ENCODE assay signal across 22 mouse cellular contexts in genomic region chr1:182957826-182958544, GRCm38 (mm10). TPM values are rescaled to one million over a fixed set of nuclear protein-coding genes. Genes with fewer than 3 reads are reported as not detected.
DNase-seq lines count a peak whose midpoint lies in the region; ATAC-seq and TF ChIP-seq lines count a peak whose summit lies in the region.
"Had no signal": no experiment of that assay in that cellular context is flagged by ENCODE, and none has a peak within 500 bp of the region (broad histone marks: within the 10 kb centered on the region; RNA-seq: fewer than 3 reads in every experiment).

No protein-coding gene starts in this region.

- H3K4me3 ChIP-seq in kidney, embryonic 15.5 days (replicated peaks), result no peak overlapping the region
- no peak overlapping the region for H3K4me3 ChIP-seq in lung, adult 2 months (replicated peaks; ENCODE audit: extremely low read depth, low read depth, low read length)
- no peak overlapping the region for H3K4me3 ChIP-seq in lung, postnatal 0 days (ENCODE audit: low read depth, low read length)
- no peak overlapping the region for H3K4me3 ChIP-seq in intestine, postnatal 0 days (ENCODE audit: low read depth, low read length)
- H3K4me3 ChIP-seq: lung, embryonic 15.5 days; midbrain, embryonic 13.5 days; neural tube, embryonic 12.5 days had no signal

- no peaks in the 10 kb centered on the region for H3K36me3 ChIP-seq in kidney, embryonic 15.5 days
- no peaks in the 10 kb centered on the region for H3K36me3 ChIP-seq in lung, postnatal 0 days (ENCODE audit: insufficient read depth, low read length)
- H3K36me3 ChIP-seq in intestine, postnatal 0 days (ENCODE audit: control insufficient read depth, insufficient read depth), result no peaks in the 10 kb centered on the region
- H3K36me3 ChIP-seq: embryonic facial prominence, embryonic 10.5 days; forebrain, embryonic 10.5 days; lung, embryonic 15.5 days; midbrain, embryonic 13.5 days; neural tube, embryonic 12.5 days had no signal

- DNase-seq in kidney, postnatal 10 days, result no peak
- DNase-seq in lung, adult 2 months, result peak; percentile 15
- no peak for DNase-seq in lung, postnatal 0 days (ENCODE audit: low spot score)
- DNase-seq in gonadal fat pad, adult 2 months (ENCODE audit: low read depth), result peak; percentile 56
- no peak for DNase-seq in layer of hippocampus, postnatal 10 days (ENCODE audit: low spot score in 2 of 2)
- no peak for DNase-seq in cerebellum, adult 9-10 months
- DNase-seq: adrenal gland, adult 8-10 months; cerebellum, postnatal 10 days; gastrocnemius, postnatal 25 days; kidney, adult 8-10 months; kidney, postnatal 4 days; thymus, postnatal 25 days had no signal

- H3K27me3 ChIP-seq in kidney, embryonic 15.5 days, result peaks cover 5% of the 10 kb centered on the region; the same call in 1 of the 2 replicates
- H3K27me3 ChIP-seq in lung, postnatal 0 days (replicated peaks; ENCODE audit: insufficient read depth, low read length), result no peaks in the 10 kb centered on the region
- H3K27me3 ChIP-seq in intestine, postnatal 0 days (replicated peaks; ENCODE audit: control insufficient read depth, insufficient read depth, low read length), result no peaks in the 10 kb centered on the region

- H3K9me3 ChIP-seq in kidney, embryonic 15.5 days (replicated peaks), result no peaks in the 10 kb centered on the region
- H3K9me3 ChIP-seq in lung, postnatal 0 days (ENCODE audit: low read length), result no peaks in the 10 kb centered on the region
- no peaks in the 10 kb centered on the region for H3K9me3 ChIP-seq in intestine, postnatal 0 days (ENCODE audit: control insufficient read depth)
- H3K9me3 ChIP-seq: embryonic facial prominence, embryonic 10.5 days; forebrain, embryonic 10.5 days; lung, embryonic 15.5 days; midbrain, embryonic 13.5 days; neural tube, embryonic 12.5 days had no signal

- H3K4me2 ChIP-seq in kidney, embryonic 15.5 days, result 0 out of 2 replicates have a peak overlapping the region, but pooled peaks have one; percentile 17
- H3K4me2 ChIP-seq in lung, postnatal 0 days (replicated peaks; ENCODE audit: low read depth, low read length), result no peak overlapping the region
- H3K4me2 ChIP-seq in intestine, postnatal 0 days (replicated peaks; ENCODE audit: low read depth), result peak overlapping the region; percentile 90

- no peak for TF ChIP-seq EP300 in lung, postnatal 0 days (IDR thresholded peaks at IDR 0.05)

- no peak for ATAC-seq in kidney, embryonic 15.5 days (replicated peaks; ENCODE audit: low FRiP score)
- ATAC-seq in lung, postnatal 0 days, result no peak
- ATAC-seq in intestine, postnatal 0 days, result no peak
- ATAC-seq: forebrain, embryonic 16.5 days had no signal

- TF ChIP-seq POLR2A in lung, adult 2 months (IDR thresholded peaks at IDR 0.05; ENCODE audit: borderline replicate concordance, extremely low read depth, low read depth, low read length), result no peak

- peaks cover 67% of the 10 kb centered on the region for H3K4me1 ChIP-seq in kidney, embryonic 15.5 days
- peaks cover 16% of the 10 kb centered on the region for H3K4me1 ChIP-seq in lung, adult 2 months (ENCODE audit: control insufficient read depth, insufficient read depth, low read length)
- peaks cover 22% of the 10 kb centered on the region; the same call in 1 of the 2 replicates for H3K4me1 ChIP-seq in lung, postnatal 0 days (ENCODE audit: insufficient read depth, low read depth, low read length)
- H3K4me1 ChIP-seq in intestine, postnatal 0 days (replicated peaks; ENCODE audit: control insufficient read depth, insufficient read depth, low read length), result peaks cover 16% of the 10 kb centered on the region

- peak overlapping the region; percentile 41; the same call in 1 of the 2 replicates for H3K27ac ChIP-seq in kidney, embryonic 15.5 days
- no peak overlapping the region for H3K27ac ChIP-seq in lung, postnatal 0 days (ENCODE audit: low read length)
- H3K27ac ChIP-seq in intestine, postnatal 0 days (ENCODE audit: low read depth, low read length), result peak overlapping the region; percentile 92
- H3K27ac ChIP-seq: embryonic facial prominence, embryonic 10.5 days; forebrain, embryonic 10.5 days; lung, embryonic 15.5 days; neural tube, embryonic 12.5 days had no signal

- no peak overlapping the region for H3K9ac ChIP-seq in kidney, embryonic 15.5 days
- H3K9ac ChIP-seq in lung, postnatal 0 days (replicated peaks; ENCODE audit: low read depth), result no peak overlapping the region
- no peak overlapping the region for H3K9ac ChIP-seq in intestine, postnatal 0 days (ENCODE audit: low read depth, low read length)
- H3K9ac ChIP-seq: midbrain, embryonic 13.5 days; neural tube, embryonic 12.5 days had no signal

- TF ChIP-seq CTCF in lung, adult 2 months (IDR thresholded peaks at IDR 0.05; ENCODE audit: insufficient read depth, low read length), result no peak
- TF ChIP-seq CTCF in lung, postnatal 0 days (IDR thresholded peaks at IDR 0.05), result no peak
- TF ChIP-seq CTCF in intestine, postnatal 0 days (IDR thresholded peaks at IDR 0.05; ENCODE audit: low read depth), result no peak

- 73% methylated on average over 13 of the region's 13 CpGs for WGBS in kidney, embryonic 15.5 days
- 76% methylated on average over 13 of the region's 13 CpGs for WGBS in lung, adult 2 months
- WGBS in lung, postnatal 0 days, result 76% methylated on average over 13 of the region's 13 CpGs
- 49% methylated on average over 13 of the region's 13 CpGs for WGBS in intestine, postnatal 0 days

RNA-seq across cellular contexts. Expression of gene Tlr5, which starts 3.4 kb away (rescaled TPM):
- polyA plus RNA-seq in kidney, embryonic 15.5 days (2015; fragmentation: Nextera tagmentation; extraction: Ambion mirVana), result 1.2 and 1.3 TPM in 2 replicates
- polyA plus RNA-seq in lung, adult 2 months (2012; rRNA removed), result 6.1 and 7.4 TPM in 2 replicates
- polyA plus RNA-seq in lung, postnatal 0 days (2015; fragmentation: Nextera tagmentation; extraction: Ambion mirVana), result 1.5 TPM in 2 replicates
- polyA plus RNA-seq in gonadal fat pad, adult 2 months (2012; rRNA removed), result 5.3 and 7.0 TPM in 2 replicates
- polyA plus RNA-seq in intestine, postnatal 0 days (2015; fragmentation: Nextera tagmentation; extraction: Ambion mirVana), result 4.3 and 5.0 TPM in 2 replicates
- total RNA-seq in layer of hippocampus, postnatal 10 days (2021), result under 1 TPM; 0.67 to 0.69 TPM
- total RNA-seq: MEL had no signal
- polyA plus RNA-seq: C2C12 had no signal

Comparison
In these comparisons a context has a peak if more than half of its experiments do, and no peak if none do; other contexts are left out.
1. DNase-seq: peak in lung, adult 2 months (single experiment) and gonadal fat pad, adult 2 months (single experiment); none in kidney, postnatal 10 days (single experiment), lung, postnatal 0 days (single experiment), layer of hippocampus, postnatal 10 days (0 of 2) and cerebellum, adult 9-10 months (single experiment).